Mouse (Mus musculus): ENCODE data around the gene Grin3b. TPM values are rescaled to one million over a fixed set of nuclear protein-coding genes. Genes with fewer than 3 reads are reported as not detected.
"Not testable (repeated sequence)": the region's sequence is repeated elsewhere in the genome, so short reads cannot be mapped to it uniquely, and the experiment has no call there.

Gene Grin3b
- polyA plus RNA-seq, 1 experiment = 0.91 TPM

- H3K27ac ChIP-seq (ENCODE audit: insufficient read depth, low read depth, low read length) = no peak overlapping the region
- peaks cover 10% of the 10 kb centered on the region for H3K4me1 ChIP-seq (ENCODE audit: control insufficient read depth, insufficient read depth, low read length)
- no peak overlapping the region for H3K4me3 ChIP-seq (ENCODE audit: insufficient read depth, low read length)
- TF ChIP-seq CTCF (IDR thresholded peaks at IDR 0.05; ENCODE audit: low read depth, low read length) (no peak), POLR2A (IDR thresholded peaks at IDR 0.05; ENCODE audit: borderline replicate concordance, low read depth, low read length) (no peak)
Observed at GRCm38 (mm10) chr10:79949873-79950272, 20.6 kb upstream of the Grin3b start.

DNA sequence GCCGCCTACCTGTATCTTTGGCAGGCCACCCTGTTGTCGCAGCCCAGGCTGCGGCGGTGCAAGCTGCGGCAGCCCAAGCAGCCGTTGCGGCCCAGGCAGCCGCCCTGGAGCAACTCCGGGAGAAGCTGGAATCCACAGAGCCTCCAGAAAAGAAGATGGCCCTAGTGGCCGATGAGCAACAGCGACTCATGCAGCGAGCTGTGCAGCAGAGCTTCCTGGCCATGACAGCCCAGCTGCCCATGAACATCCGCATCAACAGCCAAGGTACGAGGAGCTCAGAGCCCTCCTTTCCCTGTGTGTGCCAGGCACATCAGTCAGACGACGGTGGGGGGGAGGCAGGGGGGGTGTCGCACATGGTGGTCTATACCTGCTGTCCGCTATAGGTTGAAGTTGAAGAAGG, 19.9 kb upstream of the Grin3b start:
- TF ChIP-seq POLR2A (IDR thresholded peaks at IDR 0.05; ENCODE audit: borderline replicate concordance, low read depth, low read length) (no peak), CTCF (IDR thresholded peaks at IDR 0.05; ENCODE audit: low read depth, low read length) (no peak)
- no peak overlapping the region for H3K27ac ChIP-seq (ENCODE audit: insufficient read depth, low read depth, low read length)
- H3K4me3 ChIP-seq (ENCODE audit: insufficient read depth, low read length) = no peak overlapping the region
- peaks cover 6% of the 10 kb centered on the region; the same call in 1 of the 2 replicates for H3K4me1 ChIP-seq (ENCODE audit: control insufficient read depth, insufficient read depth, low read length)

- Histone ChIP-seq H3K27ac (ENCODE audit: insufficient read depth, low read depth, low read length) (no peak overlapping the region), H3K4me3 (ENCODE audit: insufficient read depth, low read length) (no peak overlapping the region), H3K4me1 (ENCODE audit: control insufficient read depth, insufficient read depth, low read length) (no peaks in the 10 kb centered on the region)
- no peak for TF ChIP-seq POLR2A (IDR thresholded peaks at IDR 0.05; ENCODE audit: borderline replicate concordance, low read depth, low read length)
- peak; percentile 57 for TF ChIP-seq CTCF (IDR thresholded peaks at IDR 0.05; ENCODE audit: low read depth, low read length)
Observed at GRCm38 (mm10) chr10:79953946-79954345, 16.6 kb upstream of the Grin3b start.

- H3K4me1 ChIP-seq (ENCODE audit: control insufficient read depth, insufficient read depth, low read length) = no peaks in the 10 kb centered on the region
- no peak overlapping the region for H3K27ac ChIP-seq (ENCODE audit: insufficient read depth, low read depth, low read length)
- H3K4me3 ChIP-seq (ENCODE audit: insufficient read depth, low read length) = no peak overlapping the region
- no peak for TF ChIP-seq POLR2A (IDR thresholded peaks at IDR 0.05; ENCODE audit: borderline replicate concordance, low read depth, low read length)
- no peak for TF ChIP-seq CTCF (IDR thresholded peaks at IDR 0.05; ENCODE audit: low read depth, low read length)
Observed at GRCm38 (mm10) chr10:79955691-79956090, 14.8 kb upstream of the Grin3b start.

GRCm38 (mm10) chr10:79956643-79957154, 13.8 kb upstream of the Grin3b start:
- TF ChIP-seq POLR2A (IDR thresholded peaks at IDR 0.05; ENCODE audit: borderline replicate concordance, low read depth, low read length) (no peak), CTCF (IDR thresholded peaks at IDR 0.05; ENCODE audit: low read depth, low read length) (no peak)
- Histone ChIP-seq H3K27ac (ENCODE audit: insufficient read depth, low read depth, low read length) (no peak overlapping the region), H3K4me3 (ENCODE audit: insufficient read depth, low read length) (no peak overlapping the region), H3K4me1 (ENCODE audit: control insufficient read depth, insufficient read depth, low read length) (peaks cover 4% of the 10 kb centered on the region)

GRCm38 (mm10) chr10:79958140-79958816, 12.2 kb upstream of the Grin3b start:
- peaks cover 5% of the 10 kb centered on the region for H3K4me1 ChIP-seq (ENCODE audit: control insufficient read depth, insufficient read depth, low read length)
- TF ChIP-seq POLR2A (IDR thresholded peaks at IDR 0.05; ENCODE audit: borderline replicate concordance, low read depth, low read length) (no peak), CTCF (IDR thresholded peaks at IDR 0.05; ENCODE audit: low read depth, low read length) (peak; percentile 78; the same call in 1 of the 2 replicates)
- H3K27ac ChIP-seq (ENCODE audit: insufficient read depth, low read depth, low read length) = no peak overlapping the region
- H3K4me3 ChIP-seq (ENCODE audit: insufficient read depth, low read length) = no peak overlapping the region

GRCm38 (mm10) chr10:79959412-79959811, 11.1 kb upstream of the Grin3b start:
- H3K4me3 ChIP-seq (ENCODE audit: insufficient read depth, low read length) = peak overlapping the region; percentile 25; the same call in 1 of the 2 replicates
- H3K27ac ChIP-seq (ENCODE audit: insufficient read depth, low read depth, low read length); H3K4me1 ChIP-seq (ENCODE audit: control insufficient read depth, insufficient read depth, low read length): not testable (repeated sequence)

DNA sequence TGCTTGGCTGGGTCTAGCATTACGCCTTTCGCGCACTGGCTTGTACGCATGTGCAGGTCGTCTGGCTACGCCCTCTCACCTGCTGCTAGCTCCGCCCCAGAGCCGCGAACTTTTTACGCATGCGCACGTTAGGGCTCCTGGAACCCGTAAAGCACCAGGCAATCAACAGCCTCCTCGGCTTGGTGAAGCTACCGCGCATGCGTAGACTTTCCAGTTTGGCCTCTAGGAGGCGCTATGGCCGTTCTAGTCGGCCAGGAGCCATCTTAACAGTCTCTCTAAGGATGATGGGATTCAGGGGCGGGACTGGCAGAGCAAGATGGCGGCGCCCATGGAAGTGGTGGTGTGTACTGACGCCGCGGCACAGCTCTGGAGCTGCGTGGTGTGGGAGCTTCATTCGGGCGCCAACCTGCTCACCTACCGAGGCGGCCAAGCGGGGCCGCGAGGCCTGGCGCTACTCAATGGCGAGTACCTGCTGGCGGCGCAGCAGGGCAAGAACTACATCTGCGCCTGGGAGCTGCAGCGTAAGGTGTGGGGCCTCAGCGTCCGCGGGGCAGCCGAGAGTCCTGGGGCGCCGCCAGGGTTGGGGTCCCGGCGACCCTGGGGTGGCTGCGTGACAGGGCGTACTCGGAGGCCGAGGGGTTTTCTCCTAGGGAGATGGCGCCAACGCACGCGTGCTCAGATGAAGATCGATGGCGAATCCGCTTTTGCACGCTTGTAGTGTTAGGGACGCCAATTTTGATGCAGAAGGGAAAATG, 10.5 kb upstream of the Grin3b start, which contains the start of gene Wdr18:
TSS of gene Wdr18 (plus strand) at position 306 of the 755 bp plus-strand sequence.
- Histone ChIP-seq H3K4me3 (ENCODE audit: insufficient read depth, low read length) (peak within 1 kb of the TSS; percentile 70), H3K27ac (ENCODE audit: insufficient read depth, low read depth, low read length) (peak within 1 kb of the TSS; percentile 78), H3K4me1 (ENCODE audit: control insufficient read depth, insufficient read depth, low read length) (peaks cover 5% of the 10 kb centered on the region)
- TF ChIP-seq CTCF (IDR thresholded peaks at IDR 0.05; ENCODE audit: low read depth, low read length) = peak; percentile 52; the same call in 1 of the 2 replicates
- no peak for TF ChIP-seq POLR2A (IDR thresholded peaks at IDR 0.05; ENCODE audit: borderline replicate concordance, low read depth, low read length)

DNA sequence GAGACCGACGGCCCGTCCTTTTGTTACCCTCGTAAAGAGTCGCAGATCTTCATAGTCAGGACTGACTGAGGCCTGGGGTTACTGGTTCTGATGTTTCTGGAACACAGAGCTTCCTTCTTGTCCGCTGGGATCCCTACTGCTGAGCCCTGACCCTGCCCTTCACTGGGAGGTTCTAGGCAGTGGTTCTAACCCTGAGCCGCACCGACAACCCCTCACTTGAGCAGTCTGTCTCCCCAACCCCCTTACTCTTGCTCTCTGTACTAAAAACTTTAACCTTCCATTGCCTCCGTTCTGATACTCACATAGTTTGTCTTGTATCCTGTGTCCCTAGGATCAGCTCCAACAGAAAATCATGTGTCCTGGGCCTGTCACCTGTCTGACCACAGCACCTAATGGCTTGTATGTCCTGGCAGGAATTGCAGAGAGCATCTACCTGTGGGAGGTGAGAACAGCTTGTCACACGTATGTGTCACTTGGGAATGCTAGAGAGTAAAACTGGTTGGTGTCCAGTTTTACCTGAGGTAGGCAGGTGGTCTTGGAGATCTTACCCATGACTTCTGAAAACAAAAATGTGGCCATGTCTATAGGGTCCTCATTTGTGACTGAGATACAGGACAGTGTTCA, 9.7 kb upstream of the Grin3b start:
- Histone ChIP-seq H3K4me3 (ENCODE audit: insufficient read depth, low read length) (peak overlapping the region; percentile 70), H3K27ac (ENCODE audit: insufficient read depth, low read depth, low read length) (peak overlapping the region; percentile 78), H3K4me1 (ENCODE audit: control insufficient read depth, insufficient read depth, low read length) (peaks cover 5% of the 10 kb centered on the region)
- TF ChIP-seq POLR2A (IDR thresholded peaks at IDR 0.05; ENCODE audit: borderline replicate concordance, low read depth, low read length) (no peak), CTCF (IDR thresholded peaks at IDR 0.05; ENCODE audit: low read depth, low read length) (no peak)
